Mouse (Mus musculus) layer of hippocampus, postnatal 10 days (tissue): ENCODE measurements at regions not wholly inside any gene's neighbourhood (a gene's known extent, or its start where the extent isn't known, plus 50 kb on each side); places are given as distances from the start of the nearest gene placed in this dataset.

Source experiments
- DNase-seq, 2 experiments: peaks; one replicate each; pipeline ENCODE4 v3.0.0; 2021; ENCODE audit warnings: low spot score in 2 of 2

GRCm38 (mm10) chr1:157940331-157940758 lies 415.8 kb downstream of the Brinp2 start:
- no peak for DNase-seq

- DNase-seq = no peak
These were observed 398.6 kb downstream of the Brinp2 start for GRCm38 (mm10) chr1:157957506-157957905.

GRCm38 (mm10) chr1:157964461-157964860 lies 391.7 kb downstream of the Brinp2 start:
- DNase-seq = no peak

GRCm38 (mm10) chr1:157969635-157970111 lies 386.5 kb downstream of the Brinp2 start:
- DNase-seq = peak; percentile 9 to 14

GRCm38 (mm10) chr1:157973373-157974232 lies 382.5 kb downstream of the Brinp2 start:
- DNase-seq = no peak

GRCm38 (mm10) chr1:157974656-157975055 lies 381.5 kb downstream of the Brinp2 start:
- no peak for DNase-seq

- no peak for DNase-seq
These were observed 337.0 kb downstream of the Brinp2 start for GRCm38 (mm10) chr1:158019161-158019560.

- DNase-seq = peak in 1 of 2 experiments; percentile 22
These were observed 316.4 kb downstream of the Brinp2 start for GRCm38 (mm10) chr1:158039756-158040155.

- DNase-seq = peak in 1 of 2 experiments; percentile 25
These were observed 315.8 kb downstream of the Brinp2 start for GRCm38 (mm10) chr1:158040334-158040733.

GRCm38 (mm10) chr1:158052644-158053043 lies 303.5 kb downstream of the Brinp2 start:
- DNase-seq = no peak

GRCm38 (mm10) chr1:158054961-158055360 lies 301.2 kb downstream of the Brinp2 start:
- no peak for DNase-seq

- no peak for DNase-seq
These were observed 299.0 kb downstream of the Brinp2 start for GRCm38 (mm10) chr1:158056994-158057630.

- DNase-seq = no peak
These were observed 298.3 kb downstream of the Brinp2 start for GRCm38 (mm10) chr1:158057789-158058188.

- no peak for DNase-seq
These were observed 294.1 kb downstream of the Brinp2 start for GRCm38 (mm10) chr1:158061995-158062394.

- DNase-seq = no peak
These were observed 273.9 kb downstream of the Brinp2 start for GRCm38 (mm10) chr1:158082181-158082580.

GRCm38 (mm10) chr1:158085856-158086255 lies 270.3 kb downstream of the Brinp2 start:
- DNase-seq = no peak

GRCm38 (mm10) chr1:158097500-158097899 lies 258.6 kb downstream of the Brinp2 start:
- peak; percentile 9 to 14 for DNase-seq

- no peak for DNase-seq
These were observed 236.4 kb downstream of the Brinp2 start for GRCm38 (mm10) chr1:158119708-158120107.

- DNase-seq = no peak
These were observed 231.2 kb downstream of the Brinp2 start for GRCm38 (mm10) chr1:158124902-158125301.

GRCm38 (mm10) chr1:158126272-158126671 lies 229.9 kb downstream of the Brinp2 start:
- no peak for DNase-seq

GRCm38 (mm10) chr1:158129243-158129770 lies 226.8 kb downstream of the Brinp2 start:
- DNase-seq = no peak

- DNase-seq = peak in 1 of 2 experiments; percentile 30
These were observed 208.6 kb downstream of the Brinp2 start for GRCm38 (mm10) chr1:158147525-158147924.
